Mouse (Mus musculus) kidney, postnatal 0 days (tissue): ENCODE data around the gene Sf3a1. TPM values are rescaled to one million over a fixed set of nuclear protein-coding genes. Genes with fewer than 3 reads are reported as not detected.

Experiments used
- ATAC-seq: fragments of 200-750 bp; cut with Nextera tagmentation; replicated peaks from 2 replicates; pipeline ENCODE4 v1.8.0; 2017; ENCODE audit warnings: low read depth, moderate number of reproducible peaks, moderate TSS enrichment, moderate library complexity; ENCODE audit not compliant: low FRiP score
- DNase-seq: peaks from one replicate; pipeline ENCODE4 v3.0.0-alpha.2; 2016; ENCODE audit warnings: low spot score
- H3K27ac ChIP-seq: fragments of 300-500 bp; sonication (generic); 2 replicates; pipeline ENCODE4 v1.5.1; 2014; ENCODE audit warnings: mild to moderate bottlenecking
- H3K27me3 ChIP-seq: fragments of 300-500 bp; sonication (generic); 2 replicates; pipeline ENCODE4 v1.6.1; 2014; ENCODE audit warnings: low read length, mixed read lengths; ENCODE audit not compliant: insufficient read depth
- H3K36me3 ChIP-seq: fragments of 300-500 bp; sonication (generic); 2 replicates; pipeline ENCODE4 v1.6.1; 2014; ENCODE audit warnings: low read length, mixed read lengths; ENCODE audit not compliant: insufficient read depth
- H3K4me1 ChIP-seq: fragments of 300-500 bp; sonication (generic); replicated peaks from 2 replicates; pipeline ENCODE4 v1.6.1; 2014; ENCODE audit warnings: antibody characterized with exemption, low read length, mixed read lengths; ENCODE audit not compliant: insufficient read depth
- H3K4me2 ChIP-seq: fragments of 300-500 bp; sonication (generic); 2 replicates; pipeline ENCODE4 v1.6.1; 2014; ENCODE audit warnings: mild to moderate bottlenecking, low read length, moderate library complexity, mixed read lengths
- H3K4me3 ChIP-seq: fragments of 300-500 bp; sonication (generic); replicated peaks from 2 replicates; pipeline ENCODE4 v1.5.1; 2014; ENCODE audit warnings: low read depth, low read length
- H3K9ac ChIP-seq: fragments of 300-500 bp; sonication (generic); 2 replicates; pipeline ENCODE4 v1.6.1; 2014; ENCODE audit warnings: low read depth, low read length
- H3K9me3 ChIP-seq: fragments of 300-500 bp; sonication (generic); replicated peaks from 2 replicates; pipeline ENCODE4 v1.6.1; 2016; ENCODE audit warnings: low read length, inconsistent platforms, mixed read lengths
- CTCF ChIP-seq: IDR thresholded peaks from 2 replicates; pipeline ENCODE4 v1.5.1; 2016; ENCODE audit warnings: antibody characterized with exemption, low read depth, mild to moderate bottlenecking, moderate library complexity
- WGBS: fragments of 180-500 bp; shearing (Covaris S2); extraction: QIAGEN DNeasy Blood & Tissue Kit; methylation state at CpG from one replicate; pipeline ENCODE4 v1.1.7; 2014; 5-methylcytosine and 5-hydroxymethylcytosine counted together
- polyA plus RNA-seq: library from polyadenylated mRNA; unstranded; fragments of >200 nt; fragmentation: Nextera tagmentation; extraction: Ambion mirVana; gene quantifications from 2 replicates; pipeline ENCODE4 v1.2.1, GENCODE M21; 2015

The Sf3a1 gene
- polyA plus RNA-seq, 1 experiment from 2014 or later, result 31.2 TPM

DNA sequence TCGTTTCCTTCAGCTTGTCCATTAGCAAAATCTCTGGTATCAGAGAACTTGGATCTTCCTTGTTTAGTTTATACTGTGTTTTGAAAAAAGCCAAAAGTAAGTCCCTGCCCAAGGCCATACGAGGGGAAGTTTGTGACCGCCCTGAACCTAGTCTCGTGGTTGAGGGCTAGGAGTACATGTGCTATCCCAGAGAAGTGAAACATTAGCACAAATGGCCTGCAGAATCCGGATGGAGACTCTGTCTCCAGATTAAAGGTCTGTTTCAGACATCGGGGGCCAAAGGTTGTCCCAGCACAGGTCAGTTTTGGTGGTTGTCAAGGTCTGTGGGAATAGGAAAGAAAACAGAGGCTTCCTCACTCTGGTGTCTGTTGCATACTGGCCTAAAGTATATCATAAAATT, 29.0 kb downstream of the Sf3a1 start:
- ATAC-seq (peak; percentile 30), DNase-seq (no peak)
- Histone ChIP-seq H3K4me3 (no peak overlapping the region), H3K4me1 (peaks cover 21% of the 10 kb centered on the region), H3K9ac (no peak overlapping the region), H3K4me2 (no peak overlapping the region), H3K27ac (peak overlapping the region; percentile 14; the same call in 1 of the 2 replicates), H3K36me3 (0 out of 2 replicates have a peak, but pooled peaks cover 2% of the 10 kb centered on the region), H3K9me3 (no peaks in the 10 kb centered on the region), H3K27me3 (no peaks in the 10 kb centered on the region)
- 76% methylated on average over 6 of the region's 6 CpGs for WGBS
- TF ChIP-seq CTCF, result no peak

DNA sequence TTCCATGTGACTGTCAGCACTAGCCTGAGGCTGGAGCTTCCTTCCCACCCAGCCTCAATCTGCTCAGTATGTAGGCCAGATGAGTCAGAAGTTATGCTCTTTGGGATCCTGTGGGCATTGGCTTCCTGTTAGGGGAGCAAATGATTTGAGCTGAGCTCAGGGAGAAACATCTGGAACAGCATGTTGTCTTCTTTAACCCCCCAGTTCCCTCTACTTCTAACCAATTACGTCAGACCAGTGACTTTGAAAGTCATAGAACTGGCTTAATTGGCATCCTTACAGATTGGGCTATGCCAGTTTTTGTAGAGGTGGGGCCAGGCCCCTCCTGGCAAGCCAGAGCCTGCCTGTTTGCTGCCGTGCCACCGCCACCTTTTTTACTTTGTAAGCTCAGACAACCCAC, 30.5 kb downstream of the Sf3a1 start:
- 70% methylated on average over 3 of the region's 3 CpGs for WGBS
- no peak for TF ChIP-seq CTCF
- H3K4me2 ChIP-seq, result no peak overlapping the region
- H3K27me3 ChIP-seq, result no peaks in the 10 kb centered on the region
- H3K27ac ChIP-seq, result no peak overlapping the region
- DNase-seq (no peak), ATAC-seq (no peak)
- H3K4me1 ChIP-seq, result peaks cover 21% of the 10 kb centered on the region
- 0 out of 2 replicates have a peak, but pooled peaks cover 2% of the 10 kb centered on the region for H3K36me3 ChIP-seq
- H3K9me3 ChIP-seq, result no peaks in the 10 kb centered on the region
- no peak overlapping the region for H3K4me3 ChIP-seq
- no peak overlapping the region for H3K9ac ChIP-seq

DNA sequence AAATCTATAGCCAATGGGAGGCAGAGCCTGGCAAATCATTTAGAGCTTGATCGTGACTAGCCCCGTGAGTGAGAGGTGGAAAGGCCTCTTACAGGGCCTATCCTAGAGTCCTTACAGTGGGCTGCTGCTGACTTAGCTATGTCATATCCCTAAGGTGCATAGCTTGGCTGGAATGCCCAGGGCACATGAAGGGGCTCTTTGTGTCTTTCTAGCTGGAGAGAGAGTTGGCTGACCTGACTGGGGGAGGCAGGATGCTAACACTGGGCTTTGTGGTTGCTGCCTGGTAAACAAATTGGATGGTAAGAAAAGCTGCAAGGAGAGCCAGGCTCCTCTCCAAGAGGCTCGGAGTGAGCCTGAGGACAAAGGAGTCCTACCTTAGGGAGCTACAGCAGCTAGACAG, 32.6 kb downstream of the Sf3a1 start:
- H3K4me1 ChIP-seq, result peaks cover 26% of the 10 kb centered on the region
- ATAC-seq, result no peak
- H3K27ac ChIP-seq, result peak overlapping the region; percentile 50; the same call in 1 of the 2 replicates
- no peaks in the 10 kb centered on the region for H3K27me3 ChIP-seq
- H3K36me3 ChIP-seq, result 0 out of 2 replicates have a peak, but pooled peaks cover 2% of the 10 kb centered on the region
- no peak overlapping the region for H3K9ac ChIP-seq
- no peak for TF ChIP-seq CTCF
- H3K4me3 ChIP-seq, result no peak overlapping the region
- 76% methylated on average over 3 of the region's 3 CpGs for WGBS
- no peak for DNase-seq
- H3K9me3 ChIP-seq, result no peaks in the 10 kb centered on the region
- no peak overlapping the region for H3K4me2 ChIP-seq

DNA sequence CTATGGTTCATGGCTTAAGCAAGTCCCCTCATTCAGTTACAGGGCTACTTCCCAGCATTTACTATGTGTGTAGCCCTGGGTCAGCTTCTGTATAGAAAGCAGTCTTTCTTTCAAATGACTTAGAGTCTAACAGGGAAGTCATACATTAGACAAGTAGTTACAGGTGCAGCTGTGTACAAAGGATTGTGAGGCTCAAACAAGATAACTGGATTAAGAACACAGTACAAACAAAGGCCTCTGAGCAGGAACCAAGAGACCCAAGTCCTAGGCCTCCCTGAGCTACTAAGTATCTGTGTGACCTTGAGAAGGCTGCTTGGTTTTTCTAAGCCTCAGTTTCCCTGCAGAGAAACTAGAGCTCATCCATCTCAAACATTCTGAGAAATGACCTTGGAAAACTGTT, 33.3 kb downstream of the Sf3a1 start:
- Histone ChIP-seq H3K9ac (no peak overlapping the region), H3K27ac (no peak overlapping the region), H3K4me2 (no peak overlapping the region), H3K4me3 (no peak overlapping the region), H3K27me3 (no peaks in the 10 kb centered on the region), H3K9me3 (no peaks in the 10 kb centered on the region), H3K4me1 (peaks cover 20% of the 10 kb centered on the region), H3K36me3 (0 out of 2 replicates have a peak, but pooled peaks cover 2% of the 10 kb centered on the region)
- ATAC-seq (no peak), DNase-seq (no peak)
- TF ChIP-seq CTCF, result no peak

DNA sequence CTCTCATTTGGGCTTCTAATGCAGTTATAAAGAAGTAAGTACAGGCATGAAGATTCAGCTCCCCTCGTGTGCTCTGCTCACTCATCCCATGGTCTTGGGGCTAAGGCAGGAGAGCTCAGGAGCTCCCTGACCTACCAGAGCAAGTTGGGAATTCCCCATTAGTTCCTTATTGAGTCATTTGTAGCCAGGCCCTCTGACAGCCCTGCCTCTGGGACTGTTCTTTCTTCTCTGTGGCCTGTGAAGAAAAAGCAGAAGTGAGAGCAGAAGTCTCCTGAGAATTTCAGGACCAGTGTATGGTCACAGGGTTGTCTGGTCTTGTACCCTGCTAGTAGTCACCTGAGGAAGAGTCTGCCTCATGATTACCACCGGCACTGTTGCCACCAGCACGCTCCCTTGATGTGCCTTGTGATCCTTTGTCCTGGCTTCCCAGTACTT, 35.5 kb downstream of the Sf3a1 start:
- TF ChIP-seq CTCF, result no peak
- Histone ChIP-seq H3K4me1 (peaks cover 14% of the 10 kb centered on the region), H3K4me2 (no peak overlapping the region), H3K9ac (no peak overlapping the region), H3K27ac (peak overlapping the region; percentile 38; the same call in 1 of the 2 replicates), H3K36me3 (0 out of 2 replicates have a peak, but pooled peaks cover 2% of the 10 kb centered on the region), H3K4me3 (no peak overlapping the region), H3K9me3 (no peaks in the 10 kb centered on the region), H3K27me3 (no peaks in the 10 kb centered on the region)
- DNase-seq (no peak), ATAC-seq (no peak)
- 77% methylated on average over 3 of the region's 3 CpGs for WGBS

DNA sequence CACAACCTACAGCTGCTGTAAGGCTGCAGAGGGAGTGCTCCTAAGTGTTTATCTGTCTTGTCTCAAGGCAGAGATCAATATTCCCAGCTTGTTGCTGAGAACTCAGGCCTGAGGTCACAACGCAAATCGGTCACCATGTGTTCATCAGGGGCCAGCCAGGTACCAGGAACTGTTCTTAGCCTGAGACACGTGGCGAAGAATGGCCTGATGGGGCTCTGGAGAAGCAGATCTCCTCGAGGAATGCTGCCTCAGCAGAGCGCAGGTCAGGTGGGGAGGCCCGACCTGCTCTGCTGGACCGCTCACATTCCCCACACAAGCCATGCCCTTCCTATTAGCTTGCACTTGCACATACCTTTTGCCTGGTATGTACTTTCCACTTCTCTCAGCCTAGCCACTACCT, 36.5 kb downstream of the Sf3a1 start:
- H3K4me3 ChIP-seq, result no peak overlapping the region
- peak overlapping the region; percentile 86 for H3K27ac ChIP-seq
- no peak overlapping the region for H3K9ac ChIP-seq
- 30% methylated on average over 8 of the region's 8 CpGs for WGBS
- H3K4me2 ChIP-seq, result no peak overlapping the region
- H3K4me1 ChIP-seq, result peaks cover 11% of the 10 kb centered on the region
- peak; percentile 51 for DNase-seq
- no peaks in the 10 kb centered on the region for H3K9me3 ChIP-seq
- TF ChIP-seq CTCF, result no peak
- H3K27me3 ChIP-seq, result no peaks in the 10 kb centered on the region
- 0 out of 2 replicates have a peak, but pooled peaks cover 2% of the 10 kb centered on the region for H3K36me3 ChIP-seq
- peak; percentile 86 for ATAC-seq

DNA sequence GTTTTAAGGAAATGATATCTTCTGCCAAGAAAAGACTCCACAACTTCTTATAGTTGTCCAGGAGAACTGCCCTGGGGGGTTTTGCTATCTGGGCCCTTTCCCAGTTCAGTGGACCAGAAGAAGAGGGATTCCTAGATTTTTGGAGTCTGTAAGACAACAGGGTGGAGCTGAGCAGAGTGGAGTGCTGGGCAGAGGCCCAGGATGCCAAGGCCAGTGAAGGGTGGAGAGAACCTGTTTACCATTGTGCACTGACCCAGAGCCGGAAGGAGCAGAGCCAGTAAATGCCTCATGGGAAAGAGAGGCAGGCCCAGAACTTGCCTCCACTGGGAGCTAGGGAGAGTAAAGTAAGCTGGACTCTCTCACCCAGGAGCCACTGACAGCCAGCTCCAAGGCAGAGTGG, 37.5 kb downstream of the Sf3a1 start:
- Histone ChIP-seq H3K36me3 (no peaks in the 10 kb centered on the region), H3K27me3 (no peaks in the 10 kb centered on the region), H3K4me1 (peaks cover 11% of the 10 kb centered on the region), H3K27ac (peak overlapping the region; percentile 86), H3K4me2 (no peak overlapping the region), H3K9ac (no peak overlapping the region), H3K4me3 (no peak overlapping the region), H3K9me3 (no peaks in the 10 kb centered on the region)
- TF ChIP-seq CTCF, result no peak
- DNase-seq (peak; percentile 76), ATAC-seq (peak; percentile 89)
- WGBS, result 47% methylated on average over 1 of the region's 1 CpGs
